Mouse (Mus musculus) midbrain, embryonic 16.5 days (tissue): ENCODE results near the gene Rab31. TPM values are rescaled to one million over a fixed set of nuclear protein-coding genes. Genes with fewer than 3 reads are reported as not detected.

Source experiments
- ATAC-seq: fragments of 200-750 bp; cut with Nextera tagmentation; 2 replicates; pipeline ENCODE4 v1.8.0; 2017; ENCODE audit warnings: moderate TSS enrichment
- H3K27ac ChIP-seq: fragments of 300-500 bp; sonication (generic); 2 replicates; pipeline ENCODE4 v1.5.1; 2014; ENCODE audit warnings: mild to moderate bottlenecking, low read length, mixed read lengths
- H3K27me3 ChIP-seq: fragments of 300-500 bp; sonication (generic); 2 replicates; pipeline ENCODE4 v1.6.1; 2014; ENCODE audit warnings: low read depth, low read length, mixed read lengths; ENCODE audit not compliant: control insufficient read depth, insufficient read depth
- H3K36me3 ChIP-seq: fragments of 300-500 bp; sonication (generic); 2 replicates; pipeline ENCODE4 v1.6.1; 2014; ENCODE audit warnings: mild to moderate bottlenecking, low read length, moderate library complexity, mixed read lengths; ENCODE audit not compliant: control insufficient read depth, insufficient read depth
- H3K4me1 ChIP-seq: fragments of 300-500 bp; sonication (generic); 2 replicates; pipeline ENCODE4 v1.6.1; 2014; ENCODE audit warnings: mild to moderate bottlenecking, low read length, mixed read lengths; ENCODE audit not compliant: control insufficient read depth, insufficient read depth
- H3K4me2 ChIP-seq: fragments of 300-500 bp; sonication (generic); 2 replicates; pipeline ENCODE4 v1.6.1; 2014; ENCODE audit warnings: mild to moderate bottlenecking, low read length, mixed read lengths
- H3K4me3 ChIP-seq: fragments of 300-500 bp; sonication (generic); 2 replicates; pipeline ENCODE4 v1.5.1; 2014; ENCODE audit warnings: low read depth, mild to moderate bottlenecking, low read length, moderate library complexity, mixed read lengths
- H3K9ac ChIP-seq: fragments of 300-500 bp; sonication (generic); 2 replicates; pipeline ENCODE4 v1.6.1; 2014; ENCODE audit warnings: low read depth, low read length, mixed read lengths
- H3K9me3 ChIP-seq: fragments of 300-500 bp; sonication (generic); replicated peaks from 2 replicates; pipeline ENCODE4 v1.6.1; 2014; ENCODE audit warnings: mild to moderate bottlenecking, low read length, mixed read lengths; ENCODE audit not compliant: control insufficient read depth, poor library complexity, severe bottlenecking
- WGBS: fragments of 180-500 bp; shearing (Covaris S2); extraction: QIAGEN DNeasy Blood & Tissue Kit; methylation state at CpG from one replicate; pipeline ENCODE4 v1.1.7; 2014; 5-methylcytosine and 5-hydroxymethylcytosine counted together
- polyA plus RNA-seq: library from polyadenylated mRNA; unstranded; fragments of >200 nt; fragmentation: Nextera tagmentation; extraction: Ambion mirVana; gene quantifications from 2 replicates; pipeline ENCODE4 v1.2.1, GENCODE M21; 2015

The Rab31 gene
- polyA plus RNA-seq, 1 experiment from 2014 or later: 79.4 TPM

DNA sequence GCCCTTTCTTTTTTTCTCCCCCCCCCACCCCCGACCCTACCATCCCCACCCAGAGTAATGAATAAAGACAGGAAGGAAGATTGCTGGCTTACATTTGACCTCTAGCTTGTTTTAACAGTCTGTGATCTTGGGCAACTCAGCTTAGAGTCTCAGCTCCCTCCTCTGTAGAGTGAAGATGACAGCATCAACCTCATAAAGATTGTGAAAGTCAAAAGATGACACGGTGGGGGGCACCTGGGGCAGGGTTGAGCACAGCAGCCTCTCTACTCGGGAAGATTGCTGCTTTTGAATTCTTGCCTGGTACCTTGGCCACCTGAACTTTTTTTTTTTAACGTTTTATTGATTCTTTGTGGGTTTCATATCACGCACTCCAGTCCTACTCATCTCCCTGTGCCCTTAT lies 124.6 kb downstream of the Rab31 start:
- no peak overlapping the region for H3K9ac ChIP-seq
- peaks cover 11% of the 10 kb centered on the region for H3K4me1 ChIP-seq
- no peak for ATAC-seq
- no peaks in the 10 kb centered on the region for H3K27me3 ChIP-seq
- no peak overlapping the region for H3K27ac ChIP-seq
- no peaks in the 10 kb centered on the region for H3K36me3 ChIP-seq
- no peak overlapping the region for H3K4me3 ChIP-seq
- H3K9me3 ChIP-seq: no peaks in the 10 kb centered on the region
- no peak overlapping the region for H3K4me2 ChIP-seq
- 43% methylated on average over 5 of the region's 5 CpGs for WGBS

DNA sequence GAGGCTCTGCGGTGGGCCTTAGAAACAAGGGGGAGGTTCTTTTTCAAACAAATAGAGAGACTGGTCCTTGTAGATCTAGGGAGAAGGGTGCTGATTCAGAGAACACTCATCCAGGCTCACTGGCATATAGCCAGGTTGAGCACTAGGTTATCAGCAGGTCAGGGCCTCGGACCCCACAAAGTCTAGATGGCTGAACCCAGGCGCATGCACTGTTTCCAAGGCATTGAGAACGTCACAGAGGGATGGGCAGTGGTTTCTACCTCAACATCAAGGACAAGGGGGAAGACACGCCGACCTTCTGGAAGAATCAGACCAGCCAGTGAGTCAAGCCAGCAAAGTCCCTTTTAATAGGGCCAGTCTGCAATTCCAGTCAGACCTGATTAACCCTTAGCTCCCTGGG lies 125.3 kb downstream of the Rab31 start:
- Histone ChIP-seq H3K9me3 (no peaks in the 10 kb centered on the region), H3K4me2 (no peak overlapping the region), H3K27me3 (no peaks in the 10 kb centered on the region), H3K4me3 (no peak overlapping the region), H3K4me1 (peaks cover 16% of the 10 kb centered on the region), H3K36me3 (no peaks in the 10 kb centered on the region), H3K27ac (no peak overlapping the region), H3K9ac (no peak overlapping the region)
- 78% methylated on average over 6 of the region's 6 CpGs for WGBS
- ATAC-seq: no peak

DNA sequence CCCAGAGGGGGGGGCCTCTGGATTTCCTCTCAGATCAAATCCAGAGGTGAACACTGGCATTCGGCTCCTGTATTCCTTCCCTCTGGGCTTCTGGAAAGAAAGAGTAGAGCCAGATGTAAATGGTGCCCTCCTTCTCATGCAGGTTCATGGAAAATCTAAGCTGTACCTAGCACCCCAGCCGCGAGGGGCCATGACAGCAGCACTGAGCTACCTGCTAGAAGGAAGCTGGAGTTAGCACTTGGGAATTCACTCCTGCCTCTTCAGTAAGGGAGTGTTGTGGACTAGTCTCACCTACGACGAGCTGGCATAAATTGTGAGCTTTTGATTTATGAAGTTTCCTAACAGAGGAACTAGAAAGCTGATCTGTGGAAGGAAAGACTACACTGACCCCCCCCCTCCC lies 129.0 kb downstream of the Rab31 start:
- peaks cover 16% of the 10 kb centered on the region for H3K4me1 ChIP-seq
- no peaks in the 10 kb centered on the region for H3K27me3 ChIP-seq
- peak overlapping the region; percentile 74 for H3K27ac ChIP-seq
- no peaks in the 10 kb centered on the region for H3K36me3 ChIP-seq
- no peaks in the 10 kb centered on the region for H3K9me3 ChIP-seq
- no peak overlapping the region for H3K9ac ChIP-seq
- no peak overlapping the region for H3K4me3 ChIP-seq
- ATAC-seq: no peak
- 85% methylated on average over 5 of the region's 5 CpGs for WGBS
- peak overlapping the region; percentile 35; the same call in 1 of the 2 replicates for H3K4me2 ChIP-seq

DNA sequence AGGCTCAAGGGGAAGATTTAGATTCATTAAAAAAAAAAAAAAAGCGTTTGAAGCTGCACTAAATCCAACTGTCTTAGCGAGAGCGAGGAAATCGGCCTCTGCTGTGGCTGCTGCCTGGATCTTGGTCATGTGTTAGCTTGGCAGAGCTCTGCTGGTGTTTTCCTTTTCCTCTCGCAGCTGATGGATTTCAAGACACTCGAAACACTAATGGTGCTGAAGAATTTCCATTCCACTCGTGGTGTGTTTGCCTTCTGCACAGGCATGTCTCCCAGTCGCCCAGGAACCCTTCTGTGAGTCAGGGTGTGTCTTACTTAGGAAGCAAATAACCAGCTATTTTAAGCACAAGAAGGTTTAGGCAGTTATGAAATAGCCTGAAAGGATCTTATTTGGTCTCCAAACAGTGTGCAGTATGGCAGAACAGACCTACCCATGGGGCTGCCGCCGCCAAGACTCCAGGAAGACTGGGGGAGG lies 129.5 kb downstream of the Rab31 start:
- Histone ChIP-seq H3K9me3 (no peaks in the 10 kb centered on the region), H3K4me1 (peaks cover 16% of the 10 kb centered on the region), H3K9ac (no peak overlapping the region), H3K27ac (peak overlapping the region; percentile 74), H3K36me3 (no peaks in the 10 kb centered on the region), H3K27me3 (no peaks in the 10 kb centered on the region), H3K4me3 (no peak overlapping the region), H3K4me2 (peak overlapping the region; percentile 35; the same call in 1 of the 2 replicates)
- 19% methylated on average over 10 of the region's 10 CpGs for WGBS
- ATAC-seq: peak; percentile 79

GRCm38 (mm10) chr17:65642578-65642991 lies 130.0 kb downstream of the Rab31 start:
- Histone ChIP-seq H3K9me3 (no peaks in the 10 kb centered on the region), H3K27ac (peak overlapping the region; percentile 74), H3K27me3 (no peaks in the 10 kb centered on the region), H3K36me3 (no peaks in the 10 kb centered on the region), H3K4me3 (no peak overlapping the region), H3K9ac (no peak overlapping the region), H3K4me1 (peaks cover 13% of the 10 kb centered on the region), H3K4me2 (peak overlapping the region; percentile 8; the same call in 1 of the 2 replicates)
- 17% methylated on average over 5 of the region's 5 CpGs for WGBS
- peak; percentile 69 for ATAC-seq

GRCm38 (mm10) chr17:65641734-65642218 lies 130.8 kb downstream of the Rab31 start, which contains the start of gene Txndc2:
Gene Txndc2, minus strand, starts transcription at chr17:65642168.
- no peak for ATAC-seq
- Histone ChIP-seq H3K4me1 (peaks cover 13% of the 10 kb centered on the region), H3K27me3 (no peaks in the 10 kb centered on the region), H3K36me3 (no peaks in the 10 kb centered on the region), H3K27ac (peak within 1 kb of the TSS; percentile 74), H3K4me2 (peak within 1 kb of the TSS; percentile 8; the same call in 1 of the 2 replicates), H3K9ac (no peak within 1 kb of the TSS), H3K4me3 (no peak within 1 kb of the TSS), H3K9me3 (no peaks in the 10 kb centered on the region)
- WGBS: 85% methylated on average over 11 of the region's 11 CpGs

GRCm38 (mm10) chr17:65639144-65639543 lies 133.4 kb downstream of the Rab31 start:
- H3K4me3 ChIP-seq: no peak overlapping the region
- H3K27me3 ChIP-seq: no peaks in the 10 kb centered on the region
- no peaks in the 10 kb centered on the region for H3K36me3 ChIP-seq
- 89% methylated on average over 1 of the region's 1 CpGs for WGBS
- H3K9ac ChIP-seq: no peak overlapping the region
- H3K4me2 ChIP-seq: no peak overlapping the region
- H3K9me3 ChIP-seq: no peaks in the 10 kb centered on the region
- H3K27ac ChIP-seq: no peak overlapping the region
- peaks cover 13% of the 10 kb centered on the region for H3K4me1 ChIP-seq
- no peak for ATAC-seq

DNA sequence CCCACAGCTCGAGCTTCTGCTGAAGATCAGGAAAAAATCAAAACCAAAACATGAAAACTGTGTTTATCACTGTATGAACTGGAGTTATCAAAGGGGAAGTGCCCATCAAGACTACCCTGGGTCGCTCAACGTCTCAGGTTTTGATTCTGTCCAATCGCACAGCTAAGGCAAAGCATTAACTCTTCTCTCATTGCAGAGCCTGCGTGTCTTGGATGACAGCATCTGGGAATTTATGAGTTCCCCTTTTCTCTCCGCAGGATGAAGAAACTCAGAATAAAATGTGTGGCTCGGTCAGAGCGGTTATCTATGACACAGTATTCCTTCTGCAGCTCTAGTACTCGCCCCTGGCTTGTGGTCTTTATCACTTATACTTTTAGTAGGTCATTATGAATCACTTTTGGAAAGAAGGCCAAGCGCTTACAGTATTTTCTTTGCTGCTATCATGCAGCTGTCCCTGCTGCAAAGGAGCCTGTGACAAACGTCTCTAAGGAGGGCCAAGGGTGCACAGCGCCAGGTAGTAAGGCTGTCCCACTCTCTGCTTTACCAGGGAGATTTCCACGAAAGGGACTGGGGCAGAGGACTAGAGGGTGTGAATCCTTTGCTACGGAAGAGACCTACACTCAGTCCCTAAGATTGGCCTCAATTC lies 136.7 kb downstream of the Rab31 start:
- Histone ChIP-seq H3K36me3 (no peaks in the 10 kb centered on the region), H3K4me1 (no peaks in the 10 kb centered on the region), H3K9me3 (no peaks in the 10 kb centered on the region), H3K4me3 (no peak overlapping the region), H3K27ac (no peak overlapping the region), H3K27me3 (no peaks in the 10 kb centered on the region), H3K9ac (no peak overlapping the region), H3K4me2 (no peak overlapping the region)
- ATAC-seq: no peak
- WGBS: 86% methylated on average over 14 of the region's 14 CpGs

- whole genome bisulfite sequencing: 84% methylated on average over 6 of the region's 6 CpGs
- no peaks in the 10 kb centered on the region for H3K4me1 ChIP-seq
- H3K27me3 ChIP-seq: no peaks in the 10 kb centered on the region
- H3K36me3 ChIP-seq: no peaks in the 10 kb centered on the region
- no peak overlapping the region for H3K4me3 ChIP-seq
- no peak overlapping the region for H3K9ac ChIP-seq
- H3K4me2 ChIP-seq: no peak overlapping the region
- no peaks in the 10 kb centered on the region for H3K9me3 ChIP-seq
- H3K27ac ChIP-seq: no peak overlapping the region
- no peak for ATAC-seq
Measured at GRCm38 (mm10) chr17:65629943-65630342, 142.6 kb downstream of the Rab31 start.
